Mouse (Mus musculus) hematopoietic stem cell, adult 5-6 weeks (primary cell): ENCODE data around the gene Ppp6r2. TPM values are rescaled to one million over a fixed set of nuclear protein-coding genes. Genes with fewer than 3 reads are reported as not detected.

Experiments
- ATAC-seq, 2 experiments: fragments of 125-278 bp in 1 of 2; replicated peaks in 1 of 2; 2 replicates each; pipeline ENCODE4 v1.8.0; 2016 to 2017; ENCODE audit warnings: inconsistent platforms in 2 of 2, mild to moderate bottlenecking in 2 of 2, moderate number of reproducible peaks in 2 of 2, low read depth in 1 of 2, moderate TSS enrichment in 1 of 2; ENCODE audit not compliant: low FRiP score in 2 of 2, poor library complexity in 2 of 2, severe bottlenecking in 2 of 2, insufficient read depth in 1 of 2, low TSS enrichment in 1 of 2
- total RNA-seq: library from RNA; stranded (forward); fragments of 172-1452, 232-1000 nt; gene quantifications from 2 replicates; pipeline ENCODE4 v1.2.3, GENCODE M21; 2017

The Ppp6r2 gene
- total RNA-seq, 1 experiment from 2014 or later, result 53.6 TPM

DNA sequence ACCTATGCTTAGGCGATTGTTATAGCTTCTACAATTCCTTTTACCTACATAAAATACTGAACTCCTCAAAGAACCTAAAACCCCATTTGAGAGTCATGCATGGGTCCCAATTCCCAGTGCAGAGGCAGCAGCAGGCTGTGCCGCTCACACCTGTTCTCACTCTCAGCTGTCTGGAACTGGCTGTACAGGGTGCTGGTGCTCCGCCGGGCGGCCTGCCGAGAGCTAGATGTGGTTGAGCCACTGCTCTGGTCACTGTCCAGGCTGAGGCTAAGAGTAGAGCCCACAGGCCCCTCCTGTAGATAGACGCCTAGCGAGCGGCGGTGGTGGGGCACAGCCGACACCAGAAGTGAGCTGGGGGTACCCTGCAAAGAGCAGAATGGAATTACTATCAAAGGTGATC is 78.1 kb downstream of the Ppp6r2 start:
- no peak for ATAC-seq

DNA sequence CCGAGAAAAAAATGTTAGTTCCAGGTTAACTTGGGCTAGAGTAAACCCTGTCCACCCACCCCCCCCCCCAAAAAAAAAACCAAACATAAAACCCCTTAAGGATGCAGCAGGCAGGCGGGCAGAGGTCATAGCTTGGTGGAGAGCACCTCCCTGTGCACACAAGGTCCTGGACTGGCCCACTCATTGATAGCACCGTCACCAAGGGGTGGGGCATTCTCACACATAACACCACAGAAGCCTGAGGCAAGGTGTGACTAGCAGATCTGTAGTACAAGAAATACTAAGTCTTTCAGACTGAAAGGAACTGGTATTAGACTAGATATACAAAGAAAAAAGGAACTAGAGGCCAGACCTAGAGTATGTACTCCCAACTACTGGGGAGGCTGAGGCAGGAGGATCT is 80.2 kb downstream of the Ppp6r2 start:
- ATAC-seq, result no peak

DNA sequence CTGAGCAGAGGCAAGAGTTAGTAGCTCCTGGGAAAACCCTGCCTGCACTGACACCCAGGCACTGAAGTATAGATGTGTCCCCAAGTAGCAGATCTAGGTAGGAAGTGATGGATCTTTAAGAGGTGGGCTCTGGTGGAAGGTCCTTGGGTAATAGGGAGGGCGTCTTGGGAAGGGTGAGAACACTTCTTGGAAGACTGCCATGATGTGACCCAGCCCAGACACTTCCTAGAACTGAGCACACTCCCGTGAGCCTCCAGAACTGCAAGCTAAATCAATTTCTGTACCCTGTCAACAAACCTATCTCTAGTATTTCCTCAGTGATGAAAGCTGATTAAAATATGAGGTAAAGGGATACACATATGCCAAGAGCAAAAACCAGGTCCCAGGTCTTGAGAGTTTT is 81.4 kb downstream of the Ppp6r2 start:
- no peak for ATAC-seq

DNA sequence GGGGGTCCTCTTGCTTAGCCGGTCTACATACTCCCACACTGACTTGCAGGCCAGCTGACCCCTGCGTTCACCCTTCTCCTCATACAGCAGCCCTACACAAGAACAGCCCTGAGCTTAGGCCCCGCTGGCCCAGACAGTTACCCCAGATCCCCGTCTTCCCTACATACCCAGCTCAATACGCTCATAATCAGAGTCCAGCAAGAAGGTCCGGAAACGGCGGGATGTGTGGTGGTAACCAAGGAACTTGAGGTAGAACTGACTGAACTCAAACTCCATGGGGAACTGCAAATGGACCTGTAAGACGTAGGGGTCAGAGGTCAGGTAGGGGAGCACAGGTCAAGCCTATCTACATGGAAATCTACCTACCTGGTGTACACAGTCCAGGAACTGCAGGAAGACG is 82.4 kb downstream of the Ppp6r2 start:
- ATAC-seq, result no peak

DNA sequence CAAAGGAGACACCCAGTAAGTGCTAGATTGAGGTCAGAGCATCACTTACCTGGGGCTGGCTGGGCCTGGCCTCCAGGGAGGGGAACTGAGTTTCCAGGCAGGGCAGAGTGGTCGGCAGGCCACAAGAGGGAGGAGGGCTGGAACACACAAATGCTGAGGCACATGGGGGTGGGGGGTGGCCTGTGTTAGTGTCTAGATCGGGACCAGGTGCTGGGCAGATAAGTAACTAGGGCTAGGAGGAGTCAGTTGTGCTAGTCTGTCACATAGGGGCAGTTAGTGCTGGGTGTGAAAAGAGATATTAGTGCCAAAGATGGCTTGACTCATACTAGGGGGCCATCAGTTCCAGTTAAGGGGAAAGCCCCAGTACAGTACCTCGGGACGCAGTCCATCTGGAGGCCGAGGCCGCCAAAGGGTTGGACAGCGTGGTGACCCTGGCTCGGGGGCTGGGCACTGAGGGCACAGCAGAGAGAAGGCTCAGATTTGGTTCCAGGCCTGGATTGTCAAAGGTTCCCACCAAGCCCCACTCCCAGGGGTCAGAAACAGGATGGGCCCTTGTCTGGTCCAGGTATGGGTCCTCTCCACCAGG is 84.3 kb downstream of the Ppp6r2 start:
- no peak for ATAC-seq

DNA sequence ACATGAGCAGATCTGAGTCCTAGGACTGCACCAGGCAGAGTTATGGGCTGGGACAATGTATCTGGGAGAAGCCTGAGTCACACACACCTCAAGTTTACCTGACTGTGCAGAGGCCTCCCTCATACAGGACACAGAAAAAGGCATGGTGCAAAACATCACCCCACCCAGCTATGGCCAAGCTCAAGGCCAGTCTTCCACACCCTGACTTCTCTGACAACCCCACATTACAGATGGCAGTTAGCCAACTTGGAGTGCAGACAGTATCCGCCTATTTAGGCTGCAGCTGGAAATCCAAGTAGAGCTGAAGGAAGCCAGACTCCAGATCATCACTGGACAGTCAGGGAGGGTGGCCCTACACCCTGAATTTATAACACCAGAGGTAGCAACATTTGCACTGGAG is 85.1 kb downstream of the Ppp6r2 start:
- ATAC-seq, result no peak

DNA sequence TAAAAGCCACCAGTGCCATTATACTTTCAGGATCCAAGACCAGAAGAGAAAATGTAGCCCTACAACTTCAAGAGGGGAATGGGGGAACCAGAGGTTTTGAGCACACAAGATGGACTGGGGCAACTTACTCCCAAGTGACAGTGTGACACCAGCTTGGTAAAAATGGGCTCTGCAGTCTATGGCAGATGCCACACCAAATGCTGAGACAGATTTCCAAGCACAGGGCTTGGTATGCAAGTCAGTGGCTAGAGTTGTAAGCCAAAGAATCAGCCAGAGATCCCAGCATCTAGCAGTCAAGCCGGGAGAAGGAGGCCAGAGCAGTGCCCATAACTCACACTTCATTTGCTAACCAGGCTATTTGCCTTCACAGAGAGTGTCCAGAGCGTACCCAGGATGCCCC is 86.3 kb downstream of the Ppp6r2 start:
- no peak for ATAC-seq

DNA sequence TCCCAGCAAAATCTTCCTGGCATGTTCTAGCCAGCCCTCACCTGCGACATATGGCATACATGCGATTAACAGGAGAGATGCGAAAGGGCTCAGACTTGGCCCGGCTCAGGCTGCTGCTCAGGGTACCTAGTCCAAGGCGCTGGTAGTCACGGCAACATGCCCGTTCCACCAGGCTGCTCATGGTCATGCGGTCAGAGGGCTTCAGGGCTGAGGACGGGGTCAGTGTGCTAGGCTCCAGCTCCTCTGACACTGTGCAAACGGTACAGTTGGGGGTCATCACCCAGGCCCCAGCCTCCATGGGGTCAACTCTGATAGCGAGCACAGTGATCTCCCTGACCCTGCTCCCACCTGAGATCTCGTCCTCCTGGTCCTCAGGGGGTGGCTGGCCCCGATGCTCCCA is 88.8 kb downstream of the Ppp6r2 start:
- no peak for ATAC-seq

DNA sequence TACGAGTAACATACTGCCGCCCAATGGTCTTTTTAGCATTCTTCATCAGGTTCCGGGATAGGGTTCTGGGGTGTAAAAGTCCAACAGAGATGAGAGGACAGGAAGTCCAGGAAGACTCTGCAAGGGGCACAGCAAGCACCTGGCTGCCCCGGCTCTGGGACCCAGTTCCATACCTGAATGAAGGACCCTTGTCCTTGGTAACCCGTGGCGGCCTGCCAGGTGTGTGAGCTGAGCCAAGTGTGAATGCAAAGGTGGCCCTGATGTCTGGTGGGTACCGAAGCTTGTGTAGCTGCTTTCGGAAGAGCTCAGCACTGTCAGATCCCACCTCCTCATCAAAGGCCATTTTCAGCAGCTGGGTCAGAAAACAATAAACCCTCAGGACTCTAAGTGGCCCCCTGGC is 89.2 kb downstream of the Ppp6r2 start:
- no peak for ATAC-seq

DNA sequence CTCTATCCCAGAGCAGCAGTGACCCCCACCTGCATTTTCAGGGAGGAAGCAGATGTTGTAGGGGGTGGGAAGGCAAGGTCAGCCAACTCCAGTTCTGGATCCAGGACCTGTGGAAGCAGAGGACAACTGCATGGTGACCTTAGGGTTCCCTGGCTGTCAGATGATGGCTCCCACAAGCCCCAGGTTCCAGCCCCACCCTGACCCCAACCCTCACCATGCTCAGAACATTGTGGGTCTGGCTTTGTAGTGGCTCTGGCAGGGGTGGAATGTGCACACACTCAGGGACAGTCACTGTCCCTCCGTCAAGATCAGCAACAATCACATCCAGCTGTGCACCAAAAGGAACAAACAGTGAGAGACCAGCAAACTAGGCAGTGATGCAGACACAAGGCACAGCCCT is 94.6 kb downstream of the Ppp6r2 start:
- ATAC-seq, result no peak

DNA sequence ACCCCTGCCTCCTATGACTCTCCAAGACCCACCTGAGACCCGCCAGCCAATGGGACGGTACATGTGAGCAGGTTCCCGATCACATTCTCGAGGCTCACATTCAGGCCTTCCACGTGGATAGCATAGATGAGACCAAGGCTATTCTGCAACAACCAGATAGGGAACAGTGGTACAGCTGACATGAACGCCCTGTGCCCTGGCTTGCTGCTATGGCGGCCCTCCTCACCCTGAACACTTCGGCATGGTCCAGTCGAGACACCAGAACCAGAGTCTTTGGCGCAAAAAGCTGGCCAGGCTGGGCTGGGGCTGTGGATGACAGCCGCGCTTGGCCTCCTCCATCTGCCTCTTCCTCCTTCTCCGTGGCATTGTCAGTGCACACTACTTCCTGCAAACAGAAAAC is 96.1 kb downstream of the Ppp6r2 start:
- ATAC-seq, result no peak

DNA sequence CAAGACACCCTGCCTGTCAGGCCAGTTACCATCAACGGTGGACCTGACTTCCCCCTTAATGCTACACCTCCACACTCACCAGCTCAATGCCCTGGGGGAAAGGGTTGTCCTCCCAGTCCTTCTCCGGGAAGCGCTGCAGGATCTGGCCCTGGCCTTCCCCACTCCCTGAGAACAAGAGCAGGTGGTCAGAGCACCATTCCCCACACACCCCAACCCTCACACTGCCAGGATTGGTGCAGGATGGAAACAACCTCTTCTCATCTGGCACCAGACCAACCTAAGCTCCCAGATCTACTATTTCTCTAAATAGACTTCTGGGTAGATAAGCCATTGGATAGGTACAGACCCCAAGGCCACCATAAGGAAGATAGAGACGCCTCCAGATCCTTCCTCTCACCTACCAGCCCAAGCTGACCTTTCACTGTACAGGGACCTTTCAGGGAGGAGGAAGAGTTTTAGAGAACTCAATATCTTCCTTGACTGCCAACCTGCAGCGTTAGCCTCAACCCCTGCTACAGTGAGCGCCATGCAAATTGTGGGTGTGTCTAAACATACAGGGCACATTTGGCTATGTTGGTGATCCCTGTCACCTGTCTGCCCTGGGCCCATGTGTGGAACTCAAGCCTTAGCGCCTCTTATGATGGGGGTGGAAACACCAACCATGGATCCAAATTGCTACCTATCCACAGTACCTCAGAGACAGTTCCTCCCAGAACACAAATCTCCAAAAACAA is 97.2 kb downstream of the Ppp6r2 start:
- no peak for ATAC-seq

DNA sequence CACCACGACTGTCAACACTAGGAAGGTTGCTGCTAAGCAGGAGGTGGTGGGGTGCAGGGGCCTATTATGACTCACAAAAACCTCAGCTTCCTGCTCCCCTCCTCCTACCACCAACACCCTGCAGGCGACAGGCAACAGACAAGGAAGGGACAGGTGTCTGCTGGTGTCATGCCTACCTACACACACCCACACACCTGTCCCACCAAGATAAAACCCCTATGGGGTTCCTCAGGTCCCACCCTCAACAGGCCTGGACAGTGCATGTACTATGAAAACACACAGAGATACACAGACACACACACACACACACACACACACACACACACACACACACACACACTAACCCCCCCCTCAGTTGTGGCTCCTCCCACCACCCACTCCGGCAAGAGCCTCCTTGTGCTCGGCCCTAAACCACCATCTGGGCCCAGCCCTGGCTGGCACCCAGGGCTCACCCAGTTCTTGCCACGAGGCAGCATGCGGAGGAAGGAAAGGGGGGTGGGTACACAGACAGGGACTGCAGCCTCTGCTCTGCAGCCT is 98.7 kb downstream of the Ppp6r2 start:
- peak; percentile 78 to 81 for ATAC-seq

DNA sequence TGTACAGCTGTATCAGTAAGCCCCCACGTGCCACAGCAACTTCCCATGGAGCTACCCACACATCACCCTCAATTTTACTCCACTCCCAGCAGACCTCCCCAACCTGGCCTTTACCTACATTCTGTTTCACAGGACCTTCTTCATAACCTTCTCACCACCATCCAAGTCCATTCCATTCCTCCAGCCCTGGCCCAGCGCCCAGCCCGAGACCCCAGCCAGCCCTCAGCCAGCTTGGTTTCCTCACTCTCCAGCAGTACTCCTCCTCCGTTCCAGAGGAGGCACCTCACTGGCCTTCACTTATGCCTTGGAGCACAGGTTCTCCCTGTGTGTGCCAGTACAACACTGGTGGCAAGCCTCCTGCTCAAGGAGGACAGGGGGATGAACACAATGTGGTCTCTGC is 102.0 kb downstream of the Ppp6r2 start:
- no peak for ATAC-seq

DNA sequence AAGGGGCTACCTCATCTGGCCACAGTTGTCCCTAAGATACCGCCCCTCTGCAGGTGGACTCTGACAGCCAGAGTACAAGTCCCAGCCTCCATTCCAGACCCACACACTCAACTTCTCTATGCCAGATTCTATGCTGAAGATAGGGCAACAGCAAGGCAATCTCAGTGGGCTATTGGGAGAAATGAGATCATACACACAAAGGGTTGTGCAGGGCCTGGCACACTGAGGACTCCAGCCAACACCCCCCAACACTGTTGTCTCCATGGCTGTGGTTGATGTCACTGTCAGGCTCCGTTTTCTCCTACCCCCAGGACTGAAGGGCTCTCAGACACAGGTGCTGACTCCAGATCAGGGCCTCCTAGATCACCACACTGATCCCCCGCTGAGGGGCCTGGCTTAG is 102.8 kb downstream of the Ppp6r2 start:
- no peak for ATAC-seq

DNA sequence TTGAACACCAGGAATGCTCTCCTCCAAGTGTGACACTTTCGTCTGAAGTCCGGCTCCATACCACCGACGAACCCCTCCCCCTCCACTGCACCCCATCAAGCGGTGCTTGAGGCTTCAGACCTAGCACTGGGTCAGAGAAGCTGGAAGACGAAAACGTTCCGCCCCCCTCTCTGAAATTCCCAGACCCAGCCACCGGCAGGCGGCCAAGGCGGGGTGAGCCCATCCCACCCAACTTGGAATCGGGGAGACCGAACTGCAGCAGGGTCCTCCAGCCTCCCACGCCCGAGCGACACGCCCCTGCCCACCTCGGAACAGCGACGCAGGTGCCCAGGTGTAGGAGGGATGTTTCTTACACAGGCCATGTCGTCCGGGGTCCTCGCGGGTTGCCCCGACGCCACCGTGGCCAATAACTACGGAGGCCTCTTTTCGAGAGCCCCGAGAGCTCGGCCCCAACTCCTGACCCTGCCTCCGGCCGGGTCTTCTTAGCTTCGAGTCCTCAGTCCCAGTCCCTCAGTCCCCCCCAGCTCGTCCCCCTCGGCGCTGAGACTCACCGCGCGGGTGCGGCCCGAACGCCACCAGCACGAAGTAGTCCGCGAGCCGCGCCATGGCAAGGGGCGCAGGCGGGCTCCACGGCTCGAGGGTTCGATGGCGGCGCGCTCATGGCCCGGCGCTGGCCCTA is 103.3 kb downstream of the Ppp6r2 start:
- no peak for ATAC-seq

DNA sequence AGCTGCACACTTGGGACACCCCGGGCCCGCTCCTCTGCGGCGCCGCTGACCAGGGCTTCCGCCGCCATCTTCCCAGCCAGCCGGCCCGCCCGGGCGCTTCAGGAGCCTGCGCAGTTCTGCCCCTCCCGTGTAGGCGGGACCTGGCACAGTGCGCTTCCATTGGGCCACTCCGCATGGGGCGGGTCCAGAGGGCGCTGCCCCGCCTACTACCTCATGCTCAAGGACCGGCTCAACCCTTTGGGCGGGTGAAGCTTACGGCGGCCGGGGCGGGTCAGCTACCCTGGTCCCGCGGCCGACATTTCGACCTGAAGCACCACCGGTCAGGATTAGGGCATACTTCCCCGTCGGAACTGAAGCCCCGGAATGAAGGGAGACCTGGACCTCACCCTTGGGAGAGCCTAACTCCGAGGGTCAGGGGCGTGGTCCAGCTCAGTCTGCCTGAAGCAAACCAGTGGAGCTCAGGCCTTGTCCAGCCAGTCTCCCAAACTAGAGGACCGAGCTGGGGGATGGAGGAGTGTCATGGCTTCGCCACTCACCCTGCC is 103.9 kb downstream of the Ppp6r2 start, which contains the start of gene Sbf1:
TSS of gene Sbf1 (minus strand) at position 122 of the 542 bp plus-strand sequence.
- ATAC-seq, result peak; percentile 96 to 98

DNA sequence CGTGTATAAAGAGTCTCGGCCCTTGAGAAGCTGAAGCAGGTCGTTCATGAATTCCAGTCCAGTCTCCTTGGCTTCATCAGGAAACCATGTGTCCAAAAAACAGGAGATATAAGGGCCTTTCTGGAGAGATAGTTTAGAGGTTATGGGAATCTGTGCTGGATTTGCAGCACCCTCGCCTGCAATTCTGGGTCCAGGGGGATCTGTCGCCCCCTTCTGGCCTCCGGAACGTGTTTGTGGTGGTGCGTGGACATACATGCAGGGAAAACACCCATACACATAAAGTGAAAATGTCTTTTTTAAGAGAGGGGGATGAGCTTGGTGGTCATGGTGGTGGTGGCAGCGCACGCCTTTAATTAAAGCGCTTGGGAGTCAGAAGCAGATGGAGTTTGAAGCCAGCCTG is 104.8 kb downstream of the Ppp6r2 start:
- no peak for ATAC-seq
